Mouse (Mus musculus) thymus, adult 2 months (tissue): ENCODE results near the gene Serpina3c.

Source experiments
- CTCF ChIP-seq: fragments of 200-500 bp; IDR thresholded peaks from 2 replicates; pipeline ENCODE4 v1.5.1; 2012; ENCODE audit warnings: mild to moderate bottlenecking, control low read depth, low read length, moderate library complexity, borderline replicate concordance; ENCODE audit not compliant: control insufficient read depth, poor library complexity, insufficient read depth; ENCODE audit errors: extremely low read depth
- POLR2A ChIP-seq: fragments of 200-500 bp; IDR thresholded peaks from 2 replicates; pipeline ENCODE4 v1.6.1; 2012; ENCODE audit warnings: mild to moderate bottlenecking, low read length, control low read depth, moderate library complexity; ENCODE audit not compliant: control insufficient read depth, poor library complexity, insufficient read depth; ENCODE audit errors: extremely low read depth

GRCm38 (mm10) chr12:104178987-104179386, 25.3 kb upstream of the Serpina3c start:
- TF ChIP-seq CTCF = no peak
- TF ChIP-seq POLR2A = no peak
